Mouse (Mus musculus) neural tube, embryonic 12.5 days (tissue): ENCODE measurements around the gene Fdx1l. TPM values are rescaled to one million over a fixed set of nuclear protein-coding genes. Genes with fewer than 3 reads are reported as not detected.

Source experiments
- ATAC-seq: fragments of 200-750 bp; cut with Nextera tagmentation; 2 replicates; pipeline ENCODE4 v1.8.0; 2017; ENCODE audit warnings: low read depth, mild to moderate bottlenecking, moderate TSS enrichment, moderate library complexity; ENCODE audit not compliant: low FRiP score
- H3K27ac ChIP-seq: fragments of 300-500 bp; sonication (generic); 2 replicates; pipeline ENCODE4 v1.5.1; 2016
- H3K27me3 ChIP-seq: fragments of 300-500 bp; sonication (generic); replicated peaks from 2 replicates; pipeline ENCODE4 v1.6.1; 2016; ENCODE audit warnings: mild to moderate bottlenecking
- H3K36me3 ChIP-seq: fragments of 300-500 bp; sonication (generic); 2 replicates; pipeline ENCODE4 v1.6.1; 2016; ENCODE audit warnings: mild to moderate bottlenecking
- H3K4me1 ChIP-seq: fragments of 300-500 bp; sonication (generic); 2 replicates; pipeline ENCODE4 v1.6.1; 2016
- H3K4me2 ChIP-seq: fragments of 300-500 bp; sonication (generic); replicated peaks from 2 replicates; pipeline ENCODE4 v1.6.1; 2016; ENCODE audit warnings: mild to moderate bottlenecking
- H3K4me3 ChIP-seq: fragments of 300-500 bp; sonication (generic); 2 replicates; pipeline ENCODE4 v1.5.1; 2016
- H3K9ac ChIP-seq: fragments of 300-500 bp; sonication (generic); 2 replicates; pipeline ENCODE4 v1.6.1; 2016; ENCODE audit warnings: mild to moderate bottlenecking
- H3K9me3 ChIP-seq: fragments of 300-500 bp; sonication (generic); 2 replicates; pipeline ENCODE4 v1.6.1; 2016; ENCODE audit warnings: mild to moderate bottlenecking
- WGBS: fragments of 180-500 bp; shearing (Covaris S2); methylation state at CpG from one replicate; pipeline ENCODE4 v1.1.7; 2016; 5-methylcytosine and 5-hydroxymethylcytosine counted together
- polyA plus RNA-seq: library from polyadenylated mRNA; unstranded; fragments of >200 nt; fragmentation: Nextera tagmentation; extraction: Ambion mirVana; gene quantifications from 2 replicates; pipeline ENCODE4 v1.2.1, GENCODE M21; 2016

The Fdx1l gene
- polyA plus RNA-seq, 1 experiment from 2014 or later = 44.0 TPM

DNA sequence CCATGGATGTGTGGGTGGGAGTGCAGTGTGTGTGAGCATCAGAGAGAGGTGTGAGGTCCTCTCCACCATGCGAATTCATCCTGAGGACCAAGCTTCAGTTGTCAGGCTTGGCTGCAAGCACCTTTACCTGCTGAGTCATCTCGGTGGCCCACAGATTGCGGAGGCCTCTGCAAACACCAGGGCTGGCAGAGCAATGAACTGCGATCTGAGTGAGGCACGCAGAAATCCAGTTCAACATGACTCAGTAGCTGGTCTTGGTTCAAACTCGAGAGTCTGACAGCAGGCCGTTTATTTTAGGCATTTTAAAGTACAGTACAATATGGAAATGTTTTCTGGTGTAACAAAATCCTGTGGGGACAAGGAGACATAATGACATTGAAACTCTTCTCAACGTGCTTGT is 24.4 kb upstream of the Fdx1l start:
- H3K9ac ChIP-seq = no peak overlapping the region
- no peak overlapping the region for H3K4me3 ChIP-seq
- H3K9me3 ChIP-seq = no peaks in the 10 kb centered on the region
- H3K27ac ChIP-seq = no peak overlapping the region
- H3K4me1 ChIP-seq = no peaks in the 10 kb centered on the region
- 89% methylated on average over 8 of the region's 8 CpGs for WGBS
- no peaks in the 10 kb centered on the region for H3K27me3 ChIP-seq
- H3K36me3 ChIP-seq = no peaks in the 10 kb centered on the region; the same call in 1 of the 2 replicates
- no peak for ATAC-seq
- no peak overlapping the region for H3K4me2 ChIP-seq

DNA sequence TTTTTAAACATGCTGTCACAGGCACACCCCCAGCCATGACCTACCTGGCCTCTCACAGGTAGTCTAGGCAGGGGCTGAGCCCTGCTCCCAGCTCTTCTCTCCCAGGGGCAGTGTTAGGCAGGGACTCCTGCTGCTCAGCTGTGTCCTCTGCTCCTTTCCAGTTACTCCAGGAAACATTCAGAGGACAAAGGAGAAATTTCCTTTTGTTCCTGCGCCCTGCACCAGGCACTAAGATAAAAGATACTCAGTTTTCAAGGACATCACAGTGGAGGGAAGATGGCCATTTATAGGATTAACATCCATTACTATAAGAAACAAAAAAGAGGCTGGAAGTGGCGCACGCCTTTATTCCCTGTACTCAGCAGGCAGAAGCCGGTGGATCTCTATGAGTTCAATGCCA is 22.5 kb upstream of the Fdx1l start:
- no peak overlapping the region for H3K27ac ChIP-seq
- no peak for ATAC-seq
- H3K36me3 ChIP-seq = no peaks in the 10 kb centered on the region; the same call in 1 of the 2 replicates
- H3K9ac ChIP-seq = no peak overlapping the region
- no peaks in the 10 kb centered on the region for H3K9me3 ChIP-seq
- peaks cover 2% of the 10 kb centered on the region for H3K4me1 ChIP-seq
- WGBS = 89% methylated on average over 4 of the region's 4 CpGs
- no peak overlapping the region for H3K4me2 ChIP-seq
- no peak overlapping the region for H3K4me3 ChIP-seq
- H3K27me3 ChIP-seq = no peaks in the 10 kb centered on the region

DNA sequence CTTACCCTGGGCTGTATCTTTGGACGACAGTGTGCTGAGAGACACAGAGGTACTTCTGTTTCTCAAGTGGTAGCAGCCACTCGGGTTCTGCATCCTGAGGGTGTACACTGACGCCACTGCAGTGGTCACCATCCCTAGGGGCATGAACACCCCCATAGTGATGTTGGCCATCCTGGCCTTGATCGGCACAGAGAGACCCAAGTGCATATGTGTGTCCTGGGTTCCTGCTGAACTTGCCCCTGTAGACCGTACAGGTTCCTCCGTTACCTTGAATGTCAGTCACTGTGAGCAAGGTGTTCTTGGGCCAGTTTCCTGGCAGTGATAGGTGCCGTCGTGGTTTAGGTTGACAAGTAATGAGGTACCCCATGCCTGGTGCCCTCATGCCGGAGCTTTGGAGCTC is 20.0 kb upstream of the Fdx1l start:
- ATAC-seq = no peak
- no peak overlapping the region for H3K4me3 ChIP-seq
- peaks cover 12% of the 10 kb centered on the region for H3K4me1 ChIP-seq
- H3K27me3 ChIP-seq = no peaks in the 10 kb centered on the region
- WGBS = 95% methylated on average over 9 of the region's 9 CpGs
- H3K36me3 ChIP-seq = peaks cover 18% of the 10 kb centered on the region
- H3K4me2 ChIP-seq = no peak overlapping the region
- H3K9me3 ChIP-seq = no peaks in the 10 kb centered on the region
- no peak overlapping the region for H3K27ac ChIP-seq
- H3K9ac ChIP-seq = no peak overlapping the region

DNA sequence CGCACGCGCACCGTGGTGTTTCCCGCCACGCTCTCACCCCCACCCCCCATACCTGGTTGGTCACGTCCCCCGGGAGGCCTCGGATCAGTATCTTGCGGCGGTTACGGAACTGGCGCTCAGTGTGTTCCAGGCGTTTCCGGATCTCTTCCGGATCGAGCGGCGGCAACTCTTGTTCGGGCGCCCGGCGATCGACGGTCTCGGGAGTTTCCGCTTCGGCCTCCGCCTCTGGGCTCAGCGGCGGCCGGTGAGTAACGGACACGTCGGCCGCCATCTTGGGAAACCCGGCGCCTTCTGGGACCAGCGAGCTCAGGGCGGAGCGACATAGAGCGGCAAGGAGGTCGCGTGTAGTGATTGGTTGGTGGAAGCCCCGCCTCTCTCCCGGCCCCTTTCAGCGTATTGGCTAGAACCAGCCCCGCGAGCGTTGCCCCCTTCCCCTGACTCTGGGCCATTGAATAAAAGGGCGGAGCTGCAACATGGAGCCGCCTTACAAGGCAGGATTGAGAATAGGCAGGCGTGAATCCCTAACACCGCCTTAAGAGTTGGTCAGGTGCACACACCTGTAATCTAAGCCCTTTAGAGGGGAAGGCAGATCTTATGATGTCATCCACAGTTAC is 18.4 kb upstream of the Fdx1l start, which contains the start of the genes Gm38431 and Raver1:
Gene Gm38431, minus strand, starts transcription at position 291 of the 614 bp plus-strand sequence.
Gene Raver1, minus strand, starts transcription at position 302 of the 614 bp plus-strand sequence.
- Histone ChIP-seq H3K9me3 (no peaks in the 10 kb centered on the region), H3K27me3 (no peaks in the 10 kb centered on the region), H3K27ac (peak within 1 kb of the TSS; percentile 69), H3K9ac (peak within 1 kb of the TSS; percentile 65), H3K4me2 (peak within 1 kb of the TSS; percentile 90), H3K4me3 (peak within 1 kb of the TSS; percentile 64), H3K4me1 (peaks cover 12% of the 10 kb centered on the region), H3K36me3 (peaks cover 34% of the 10 kb centered on the region)
- WGBS = under 1% methylated on average over 54 of the region's 54 CpGs
- ATAC-seq = peak; percentile 99

DNA sequence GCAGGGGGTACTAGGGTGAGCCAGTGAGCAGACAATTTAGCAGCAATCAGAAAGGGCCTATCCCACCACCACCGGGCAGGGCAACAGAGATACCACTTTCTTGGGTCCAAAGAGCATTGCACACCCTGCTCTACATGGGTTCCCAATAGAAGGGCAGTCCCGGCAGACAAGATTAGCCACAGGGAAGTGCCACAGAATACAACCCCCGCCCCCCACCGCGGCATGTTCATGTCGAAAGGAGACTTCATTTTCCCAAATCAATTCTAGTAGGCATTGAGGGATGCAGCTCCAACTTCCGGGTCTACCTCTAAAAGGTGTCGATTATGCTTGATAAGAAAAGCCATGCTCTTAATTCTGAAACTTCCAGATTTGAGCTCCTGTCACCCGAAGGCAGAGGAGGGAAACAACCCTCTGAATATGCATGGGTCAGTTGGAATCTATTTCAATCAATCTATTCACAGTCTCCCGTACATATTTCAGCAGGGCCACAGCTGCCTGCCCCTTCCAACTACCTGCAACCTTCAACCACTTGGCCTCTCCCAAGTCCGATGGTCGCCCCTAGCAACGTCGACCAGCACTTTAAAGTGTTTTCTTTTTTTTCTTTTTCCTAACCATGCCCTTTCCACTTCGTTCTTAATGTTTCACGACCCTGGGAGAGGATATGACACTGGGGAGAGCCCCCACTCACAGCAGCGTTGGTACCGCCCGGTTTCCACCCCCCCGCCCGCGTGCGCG is 17.7 kb upstream of the Fdx1l start:
- ATAC-seq = peak; percentile 37
- Histone ChIP-seq H3K4me1 (peaks cover 12% of the 10 kb centered on the region), H3K27me3 (no peaks in the 10 kb centered on the region), H3K9me3 (no peaks in the 10 kb centered on the region), H3K4me2 (peak overlapping the region; percentile 90), H3K27ac (peak overlapping the region; percentile 69), H3K4me3 (peak overlapping the region; percentile 64), H3K9ac (peak overlapping the region; percentile 65), H3K36me3 (peaks cover 41% of the 10 kb centered on the region)
- WGBS = 5% methylated on average over 24 of the region's 24 CpGs

DNA sequence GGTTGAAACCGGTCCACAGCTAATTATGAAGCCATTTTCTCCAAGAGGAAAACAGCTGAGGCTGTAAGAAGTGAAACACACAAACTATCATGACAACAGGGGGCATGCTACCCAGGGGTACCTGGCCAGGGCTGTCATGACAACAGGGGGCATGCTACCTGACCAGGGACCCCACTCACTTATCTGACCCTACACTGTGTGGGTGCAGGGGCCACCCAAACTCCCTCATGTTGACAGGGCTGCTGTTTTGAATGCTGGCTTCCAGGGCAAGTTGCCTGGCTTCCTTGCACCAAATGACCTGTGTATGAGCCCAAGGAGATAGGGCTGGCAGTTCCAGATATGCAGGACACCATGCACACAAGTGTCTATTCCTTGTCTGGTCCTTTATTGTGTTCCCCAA is 17.1 kb upstream of the Fdx1l start:
- no peak overlapping the region for H3K27ac ChIP-seq
- no peak for ATAC-seq
- 84% methylated on average over 1 of the region's 1 CpGs for WGBS
- no peaks in the 10 kb centered on the region for H3K9me3 ChIP-seq
- H3K4me3 ChIP-seq = peak overlapping the region; percentile 64
- peak overlapping the region; percentile 90 for H3K4me2 ChIP-seq
- H3K9ac ChIP-seq = peak overlapping the region; percentile 65
- peaks cover 47% of the 10 kb centered on the region for H3K36me3 ChIP-seq
- no peaks in the 10 kb centered on the region for H3K27me3 ChIP-seq
- peaks cover 12% of the 10 kb centered on the region for H3K4me1 ChIP-seq

DNA sequence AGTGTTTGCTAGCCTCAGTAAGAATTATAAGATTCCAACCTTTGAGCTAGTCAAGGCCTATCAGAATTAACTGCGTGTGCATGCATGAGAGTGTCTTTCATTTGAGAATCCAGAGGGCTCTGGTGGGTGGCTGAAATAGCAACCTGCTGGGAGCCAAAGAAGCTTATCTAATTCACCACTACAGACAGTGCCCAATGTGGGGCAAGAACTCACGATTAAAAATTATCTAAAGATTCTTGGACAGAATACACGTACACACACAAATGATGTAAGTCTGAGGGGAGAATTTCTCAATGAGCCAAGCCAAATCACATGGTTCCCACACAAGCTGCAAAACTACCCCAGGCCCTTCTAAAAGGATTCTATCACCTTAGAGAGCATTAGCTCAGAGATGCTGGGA is 9.9 kb upstream of the Fdx1l start:
- Histone ChIP-seq H3K9me3 (no peaks in the 10 kb centered on the region), H3K27ac (no peak overlapping the region), H3K36me3 (peaks cover 89% of the 10 kb centered on the region), H3K9ac (no peak overlapping the region), H3K4me2 (no peak overlapping the region), H3K4me3 (no peak overlapping the region), H3K27me3 (no peaks in the 10 kb centered on the region), H3K4me1 (no peaks in the 10 kb centered on the region)
- ATAC-seq = no peak
- 94% methylated on average over 3 of the region's 3 CpGs for WGBS

DNA sequence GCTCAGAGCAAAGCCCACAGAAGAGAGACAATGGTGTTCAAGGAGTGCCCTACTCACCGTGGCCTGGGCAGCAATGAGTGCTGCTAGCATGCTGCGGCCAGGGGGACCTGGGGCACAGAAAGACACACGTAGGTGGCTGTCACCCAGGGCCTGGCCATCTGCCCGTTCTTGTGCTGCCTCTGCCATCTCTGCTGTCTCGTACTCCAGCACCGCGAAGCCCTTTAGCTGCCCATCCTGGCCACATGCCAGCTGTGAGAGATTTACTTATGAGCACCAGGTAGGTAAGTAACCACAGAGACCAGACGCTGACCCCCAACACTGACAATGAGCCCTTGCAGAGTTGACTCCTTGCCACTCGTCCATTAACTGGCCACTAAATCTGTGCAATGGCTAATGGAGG is 7.7 kb upstream of the Fdx1l start:
- WGBS = 89% methylated on average over 9 of the region's 9 CpGs
- H3K36me3 ChIP-seq = peaks cover 88% of the 10 kb centered on the region
- ATAC-seq = no peak

DNA sequence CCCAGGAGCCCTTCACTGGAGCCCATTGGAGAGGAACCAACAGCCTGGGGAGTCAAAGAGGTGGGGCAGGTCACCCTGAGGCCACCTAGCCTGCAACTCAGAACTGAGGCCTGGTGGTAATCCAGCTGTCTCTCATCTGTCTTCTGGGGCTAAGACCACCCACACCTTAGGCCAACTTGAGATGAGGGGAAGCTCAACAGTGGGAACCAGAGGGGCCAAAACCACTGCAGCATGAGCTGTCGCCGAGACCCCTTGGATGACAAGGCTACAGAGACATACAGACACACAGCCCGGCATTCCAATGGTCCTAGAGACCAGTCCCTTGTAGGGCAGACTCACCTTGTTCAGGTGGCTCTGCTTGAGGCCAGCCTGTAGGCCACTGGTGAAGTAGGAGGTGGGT is 2.2 kb upstream of the Fdx1l start:
- Histone ChIP-seq H3K9ac (no peak overlapping the region), H3K27ac (no peak overlapping the region), H3K4me1 (peaks cover 13% of the 10 kb centered on the region), H3K4me3 (no peak overlapping the region), H3K9me3 (no peaks in the 10 kb centered on the region), H3K4me2 (no peak overlapping the region), H3K36me3 (peaks cover 62% of the 10 kb centered on the region), H3K27me3 (no peaks in the 10 kb centered on the region)
- ATAC-seq = no peak
- WGBS = 91% methylated on average over 3 of the region's 3 CpGs

More for the DNA sequence above, 7.7 kb upstream of the Fdx1l start:
- Histone ChIP-seq H3K9me3 (no peaks in the 10 kb centered on the region), H3K4me2 (no peak overlapping the region), H3K9ac (no peak overlapping the region), H3K27ac (no peak overlapping the region), H3K4me1 (no peaks in the 10 kb centered on the region), H3K27me3 (no peaks in the 10 kb centered on the region), H3K4me3 (no peak overlapping the region)

DNA sequence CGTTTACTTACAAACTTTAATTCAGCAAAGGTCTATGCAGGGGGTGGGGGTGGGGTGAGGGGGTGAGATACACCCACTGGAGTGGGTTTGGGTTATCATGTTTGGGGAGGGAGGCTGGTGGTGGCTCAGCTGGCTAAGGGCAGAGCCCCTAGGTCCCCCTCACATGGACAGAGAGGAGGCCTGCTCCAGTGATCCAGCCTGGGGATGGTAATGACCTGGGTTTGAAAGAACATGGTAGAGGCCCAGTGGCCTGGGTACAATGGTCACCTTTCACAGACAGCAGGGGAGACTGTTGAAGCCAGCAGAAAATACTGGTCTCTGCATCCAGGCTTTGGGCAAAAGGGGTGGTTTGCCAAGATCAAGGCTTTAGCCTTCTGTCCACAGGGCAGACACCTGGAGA is 759 bp upstream of the Fdx1l start:
- Histone ChIP-seq H3K36me3 (peaks cover 50% of the 10 kb centered on the region), H3K9ac (no peak overlapping the region), H3K9me3 (no peaks in the 10 kb centered on the region), H3K27ac (no peak overlapping the region), H3K4me2 (no peak overlapping the region), H3K27me3 (no peaks in the 10 kb centered on the region), H3K4me3 (no peak overlapping the region), H3K4me1 (peaks cover 13% of the 10 kb centered on the region)
- ATAC-seq = no peak
- 85% methylated on average over 1 of the region's 1 CpGs for WGBS

DNA sequence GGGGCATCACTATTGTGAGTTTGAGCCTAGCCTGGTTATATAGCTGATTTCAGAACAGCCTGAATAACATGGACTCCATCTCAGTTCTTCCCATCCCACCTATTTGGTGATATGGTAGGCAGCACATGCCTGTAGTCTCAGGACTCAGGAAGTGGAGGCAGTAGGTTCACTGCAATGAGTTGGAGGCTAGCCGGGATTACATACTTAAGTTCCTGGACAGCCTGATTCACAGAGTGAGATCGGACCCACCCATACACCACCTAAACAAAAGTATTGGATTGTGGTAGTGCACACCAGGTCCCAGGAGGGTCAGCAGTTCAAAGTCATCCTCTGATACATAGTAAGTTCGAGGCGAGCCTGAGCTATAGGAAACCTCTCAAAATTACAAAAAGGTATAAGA is 773 bp downstream of the Fdx1l start:
- no peaks in the 10 kb centered on the region for H3K27me3 ChIP-seq

DNA sequence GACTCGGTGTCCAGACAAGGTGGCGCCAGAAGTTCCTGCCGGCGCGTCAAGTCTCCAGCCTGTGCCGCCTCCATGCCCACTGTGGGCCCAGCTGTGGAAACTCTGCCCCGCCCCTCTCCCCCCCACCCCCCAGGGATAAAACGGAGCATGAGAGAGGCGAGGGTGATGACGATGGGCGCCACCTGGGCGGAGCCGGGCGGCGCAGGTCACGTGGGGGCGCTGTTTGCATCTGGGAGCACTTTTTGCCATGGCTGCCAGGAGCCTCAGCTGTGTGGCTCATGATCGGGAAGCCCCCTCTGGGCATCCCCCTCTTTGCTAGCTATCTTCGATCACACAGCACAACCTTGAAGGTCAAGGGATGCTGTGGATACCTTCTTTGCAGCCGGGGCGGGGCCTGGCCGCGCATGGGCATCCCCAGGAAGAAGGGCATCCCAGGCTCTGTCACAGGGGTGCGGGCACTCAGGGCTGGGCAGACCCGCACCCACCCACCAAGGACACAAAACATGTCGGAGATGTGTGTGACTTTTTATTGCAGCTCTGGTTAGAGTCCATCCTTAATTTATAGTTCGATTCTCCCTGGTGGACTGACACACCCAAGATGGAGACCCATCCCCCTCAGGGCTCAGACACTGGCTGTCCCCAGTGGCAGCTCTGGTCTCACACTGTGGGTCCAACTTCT is 6.3 kb downstream of the Fdx1l start, which contains the start of gene Zglp1:
Gene Zglp1, minus strand, starts transcription at position 88 of the 679 bp plus-strand sequence.
- H3K27me3 ChIP-seq = no peaks in the 10 kb centered on the region
- no peaks in the 10 kb centered on the region for H3K9me3 ChIP-seq
- 86% methylated on average over 27 of the region's 27 CpGs for WGBS
- H3K4me3 ChIP-seq = no peak within 1 kb of the TSS
- peaks cover 47% of the 10 kb centered on the region for H3K36me3 ChIP-seq
- H3K9ac ChIP-seq = no peak within 1 kb of the TSS
- H3K4me1 ChIP-seq = peaks cover 6% of the 10 kb centered on the region; the same call in 1 of the 2 replicates
- no peak within 1 kb of the TSS for H3K27ac ChIP-seq
- ATAC-seq = no peak
- no peak within 1 kb of the TSS for H3K4me2 ChIP-seq

More for the DNA sequence above, 773 bp downstream of the Fdx1l start:
- Histone ChIP-seq H3K9me3 (no peaks in the 10 kb centered on the region), H3K4me2 (peak overlapping the region; percentile 83), H3K27ac (no peak overlapping the region), H3K4me3 (peak overlapping the region; percentile 80), H3K4me1 (peaks cover 13% of the 10 kb centered on the region), H3K36me3 (peaks cover 38% of the 10 kb centered on the region), H3K9ac (peak overlapping the region; percentile 82)
- no peak for ATAC-seq
- 20% methylated on average over 4 of the region's 4 CpGs for WGBS
